Mouse (Mus musculus) kidney, embryonic 15.5 days (tissue): ENCODE measurements around the gene Cpa1. TPM values are rescaled to one million over a fixed set of nuclear protein-coding genes. Genes with fewer than 3 reads are reported as not detected.

Experiments used
- ATAC-seq: fragments of 200-750 bp; cut with Nextera tagmentation; replicated peaks from 2 replicates; pipeline ENCODE4 v1.8.0; 2017; ENCODE audit warnings: moderate TSS enrichment; ENCODE audit not compliant: low FRiP score
- H3K27ac ChIP-seq: fragments of 300-500 bp; sonication (generic); 2 replicates; pipeline ENCODE4 v1.5.1; 2015; ENCODE audit warnings: mild to moderate bottlenecking, inconsistent platforms
- H3K27me3 ChIP-seq: fragments of 300-500 bp; sonication (generic); 2 replicates; pipeline ENCODE4 v1.6.1; 2015; ENCODE audit warnings: inconsistent platforms
- H3K36me3 ChIP-seq: fragments of 300-500 bp; sonication (generic); 2 replicates; pipeline ENCODE4 v1.6.1; 2015; ENCODE audit warnings: inconsistent platforms
- H3K4me1 ChIP-seq: fragments of 300-500 bp; sonication (generic); 2 replicates; pipeline ENCODE4 v1.6.1; 2015; ENCODE audit warnings: inconsistent platforms
- H3K4me2 ChIP-seq: fragments of 300-500 bp; sonication (generic); 2 replicates; pipeline ENCODE4 v1.6.1; 2015; ENCODE audit warnings: moderate library complexity, mild to moderate bottlenecking, inconsistent platforms
- H3K4me3 ChIP-seq: fragments of 300-500 bp; sonication (generic); replicated peaks from 2 replicates; pipeline ENCODE4 v1.5.1; 2015; ENCODE audit warnings: mild to moderate bottlenecking, inconsistent platforms
- H3K9ac ChIP-seq: fragments of 300-500 bp; sonication (generic); 2 replicates; pipeline ENCODE4 v1.6.1; 2015; ENCODE audit warnings: mild to moderate bottlenecking, inconsistent platforms
- H3K9me3 ChIP-seq: fragments of 300-500 bp; sonication (generic); replicated peaks from 2 replicates; pipeline ENCODE4 v1.6.1; 2016; ENCODE audit warnings: inconsistent platforms
- WGBS: fragments of 180-500 bp; shearing (Covaris S2); methylation state at CpG from one replicate; pipeline ENCODE4 v1.1.7; 2015; ENCODE audit warnings: mixed read lengths; 5-methylcytosine and 5-hydroxymethylcytosine counted together
- polyA plus RNA-seq: library from polyadenylated mRNA; unstranded; fragments of >200 nt; fragmentation: Nextera tagmentation; extraction: Ambion mirVana; gene quantifications from 2 replicates; pipeline ENCODE4 v1.2.1, GENCODE M21; 2015

The Cpa1 gene
- polyA plus RNA-seq, 1 experiment from 2014 or later = 3.0 TPM

- Histone ChIP-seq H3K27ac (no peak overlapping the region), H3K4me1 (peaks cover 66% of the 10 kb centered on the region), H3K4me2 (no peak overlapping the region), H3K9ac (no peak overlapping the region), H3K9me3 (no peaks in the 10 kb centered on the region), H3K27me3 (no peaks in the 10 kb centered on the region), H3K4me3 (no peak overlapping the region), H3K36me3 (no peaks in the 10 kb centered on the region)
- ATAC-seq = no peak
- 91% methylated on average over 9 of the region's 9 CpGs for WGBS
These were observed 38.6 kb downstream of the Cpa1 start for GRCm38 (mm10) chr6:30677591-30677990.

- H3K27me3 ChIP-seq = no peaks in the 10 kb centered on the region
- no peaks in the 10 kb centered on the region for H3K9me3 ChIP-seq
- 84% methylated on average over 6 of the region's 6 CpGs for WGBS
- no peak overlapping the region for H3K4me3 ChIP-seq
- 0 out of 2 replicates have a peak overlapping the region, but pooled peaks have one; percentile 24 for H3K27ac ChIP-seq
- no peak overlapping the region for H3K9ac ChIP-seq
- peaks cover 66% of the 10 kb centered on the region for H3K4me1 ChIP-seq
- no peaks in the 10 kb centered on the region for H3K36me3 ChIP-seq
- H3K4me2 ChIP-seq = no peak overlapping the region
- ATAC-seq = no peak
These were observed 39.5 kb downstream of the Cpa1 start for GRCm38 (mm10) chr6:30678482-30678881.

GRCm38 (mm10) chr6:30679567-30679966 lies 40.5 kb downstream of the Cpa1 start:
- H3K9ac ChIP-seq = no peak overlapping the region
- ATAC-seq = 0 out of 2 replicates have a peak, but pooled peaks have one; percentile 40
- WGBS = 18% methylated on average over 5 of the region's 5 CpGs

GRCm38 (mm10) chr6:30680442-30680841 lies 41.4 kb downstream of the Cpa1 start:
- Histone ChIP-seq H3K9ac (no peak overlapping the region), H3K4me1 (peaks cover 48% of the 10 kb centered on the region), H3K27ac (peak overlapping the region; percentile 69), H3K9me3 (no peaks in the 10 kb centered on the region), H3K36me3 (no peaks in the 10 kb centered on the region), H3K27me3 (no peaks in the 10 kb centered on the region), H3K4me2 (no peak overlapping the region), H3K4me3 (no peak overlapping the region)
- ATAC-seq = no peak
- WGBS = 39% methylated on average over 7 of the region's 7 CpGs

More at GRCm38 (mm10) chr6:30679567-30679966, 40.5 kb downstream of the Cpa1 start:
- Histone ChIP-seq H3K4me2 (no peak overlapping the region), H3K36me3 (no peaks in the 10 kb centered on the region), H3K4me3 (no peak overlapping the region), H3K27ac (peak overlapping the region; percentile 69), H3K9me3 (no peaks in the 10 kb centered on the region), H3K4me1 (peaks cover 56% of the 10 kb centered on the region), H3K27me3 (no peaks in the 10 kb centered on the region)

GRCm38 (mm10) chr6:30681935-30682900 lies 43.2 kb downstream of the Cpa1 start:
- 33% methylated on average over 13 of the region's 13 CpGs for WGBS
- Histone ChIP-seq H3K4me3 (no peak overlapping the region), H3K9me3 (no peaks in the 10 kb centered on the region), H3K9ac (0 out of 2 replicates have a peak overlapping the region, but pooled peaks have one; percentile 7), H3K27ac (peak overlapping the region; percentile 95), H3K4me2 (peak overlapping the region; percentile 39), H3K27me3 (no peaks in the 10 kb centered on the region), H3K4me1 (peaks cover 40% of the 10 kb centered on the region), H3K36me3 (no peaks in the 10 kb centered on the region)
- peak; percentile 69 for ATAC-seq

- H3K4me3 ChIP-seq = no peak overlapping the region
- no peaks in the 10 kb centered on the region for H3K36me3 ChIP-seq
- H3K9me3 ChIP-seq = no peaks in the 10 kb centered on the region
- H3K9ac ChIP-seq = no peak overlapping the region
- H3K27ac ChIP-seq = no peak overlapping the region
- peaks cover 34% of the 10 kb centered on the region for H3K4me1 ChIP-seq
- H3K4me2 ChIP-seq = no peak overlapping the region
- no peak for ATAC-seq
- H3K27me3 ChIP-seq = no peaks in the 10 kb centered on the region
- 69% methylated on average over 1 of the region's 1 CpGs for WGBS
These were observed 45.6 kb downstream of the Cpa1 start for GRCm38 (mm10) chr6:30684570-30684969.

- Histone ChIP-seq H3K9ac (no peak overlapping the region), H3K9me3 (no peaks in the 10 kb centered on the region), H3K4me3 (no peak overlapping the region), H3K4me2 (no peak overlapping the region), H3K36me3 (no peaks in the 10 kb centered on the region), H3K27me3 (no peaks in the 10 kb centered on the region), H3K27ac (no peak overlapping the region), H3K4me1 (peaks cover 12% of the 10 kb centered on the region)
- 88% methylated on average over 7 of the region's 7 CpGs for WGBS
- ATAC-seq = no peak
These were observed 48.2 kb downstream of the Cpa1 start for GRCm38 (mm10) chr6:30687198-30687597.

GRCm38 (mm10) chr6:30692826-30693225 lies 53.8 kb downstream of the Cpa1 start:
- WGBS = 73% methylated on average over 5 of the region's 5 CpGs
- H3K4me2 ChIP-seq = peak overlapping the region; percentile 66
- no peaks in the 10 kb centered on the region for H3K27me3 ChIP-seq
- no peaks in the 10 kb centered on the region for H3K9me3 ChIP-seq
- peak overlapping the region; percentile 96 for H3K27ac ChIP-seq
- H3K36me3 ChIP-seq = no peaks in the 10 kb centered on the region
- H3K4me3 ChIP-seq = peak overlapping the region; percentile 61
- ATAC-seq = peak; percentile 15; the same call in 1 of the 2 replicates
- peaks cover 16% of the 10 kb centered on the region for H3K4me1 ChIP-seq
- H3K9ac ChIP-seq = peak overlapping the region; percentile 60; the same call in 1 of the 2 replicates

- Histone ChIP-seq H3K4me2 (peak within 1 kb of the TSS; percentile 66), H3K27me3 (no peaks in the 10 kb centered on the region), H3K36me3 (no peaks in the 10 kb centered on the region), H3K27ac (peak within 1 kb of the TSS; percentile 96), H3K9me3 (no peaks in the 10 kb centered on the region), H3K9ac (peak within 1 kb of the TSS; percentile 60), H3K4me3 (peak within 1 kb of the TSS; percentile 61), H3K4me1 (peaks cover 17% of the 10 kb centered on the region)
- WGBS = under 1% methylated on average over 52 of the region's 52 CpGs
- ATAC-seq = peak; percentile 98
These were observed 54.5 kb downstream of the Cpa1 start, which contains the start of gene Cep41 for GRCm38 (mm10) chr6:30693350-30693991. Cep41 (minus strand) TSS chr6:30693749.

GRCm38 (mm10) chr6:30694209-30694608 lies 55.2 kb downstream of the Cpa1 start:
- WGBS = 45% methylated on average over 6 of the region's 6 CpGs
- H3K4me1 ChIP-seq = peaks cover 19% of the 10 kb centered on the region

More at GRCm38 (mm10) chr6:30694209-30694608, 55.2 kb downstream of the Cpa1 start:
- no peaks in the 10 kb centered on the region for H3K27me3 ChIP-seq
- peak overlapping the region; percentile 66 for H3K4me2 ChIP-seq
- H3K9me3 ChIP-seq = no peaks in the 10 kb centered on the region
- no peaks in the 10 kb centered on the region for H3K36me3 ChIP-seq
- peak overlapping the region; percentile 96 for H3K27ac ChIP-seq
- no peak overlapping the region for H3K9ac ChIP-seq
- ATAC-seq = no peak
- peak overlapping the region; percentile 61 for H3K4me3 ChIP-seq
